Mouse (Mus musculus) liver, embryonic 13.5 days (tissue): Measurements from ENCODE around the gene Dtl. TPM values are rescaled to one million over a fixed set of nuclear protein-coding genes. Genes with fewer than 3 reads are reported as not detected.
"Not testable (repeated sequence)": the region's sequence is repeated elsewhere in the genome, so short reads cannot be mapped to it uniquely, and the experiment has no call there.

Experiments used
- ATAC-seq: fragments of 200-750 bp; cut with Nextera tagmentation; 2 replicates; pipeline ENCODE4 v1.8.0; 2017; ENCODE audit warnings: low read depth, mild to moderate bottlenecking, moderate number of reproducible peaks, moderate library complexity
- DNase-seq: peaks from one replicate; pipeline ENCODE4 v3.0.0; 2022
- H3K27ac ChIP-seq: fragments of 300-500 bp; sonication (generic); 2 replicates; pipeline ENCODE4 v1.5.1; 2015; ENCODE audit warnings: moderate library complexity, mild to moderate bottlenecking, inconsistent platforms
- H3K27me3 ChIP-seq: fragments of 300-500 bp; sonication (generic); 2 replicates; pipeline ENCODE4 v1.6.1; 2015; ENCODE audit warnings: mild to moderate bottlenecking, inconsistent platforms
- H3K36me3 ChIP-seq: fragments of 300-500 bp; sonication (generic); 2 replicates; pipeline ENCODE4 v1.6.1; 2015; ENCODE audit warnings: mild to moderate bottlenecking, inconsistent platforms
- H3K4me1 ChIP-seq: fragments of 300-500 bp; sonication (generic); replicated peaks from 2 replicates; pipeline ENCODE4 v1.6.1; 2015; ENCODE audit warnings: inconsistent platforms
- H3K4me2 ChIP-seq: fragments of 300-500 bp; sonication (generic); 2 replicates; pipeline ENCODE4 v1.6.1; 2015; ENCODE audit warnings: inconsistent platforms, mild to moderate bottlenecking, moderate library complexity
- H3K4me3 ChIP-seq: fragments of 300-500 bp; sonication (generic); replicated peaks from 2 replicates; pipeline ENCODE4 v1.5.1; 2015; ENCODE audit warnings: mild to moderate bottlenecking, inconsistent platforms
- H3K9ac ChIP-seq: fragments of 300-500 bp; sonication (generic); 2 replicates; pipeline ENCODE4 v1.6.1; 2015; ENCODE audit warnings: mild to moderate bottlenecking, inconsistent platforms
- H3K9me3 ChIP-seq: fragments of 300-500 bp; sonication (generic); replicated peaks from 2 replicates; pipeline ENCODE4 v1.6.1; 2016; ENCODE audit warnings: inconsistent platforms
- WGBS: fragments of 180-500 bp; shearing (Covaris S2); methylation state at CpG from one replicate; pipeline ENCODE4 v1.1.7; 2015; ENCODE audit not compliant: insufficient replicate concordance; 5-methylcytosine and 5-hydroxymethylcytosine counted together
- polyA plus RNA-seq: library from polyadenylated mRNA; unstranded; fragments of >200 nt; fragmentation: Nextera tagmentation; extraction: Ambion mirVana; gene quantifications from 2 replicates; pipeline ENCODE4 v1.2.1, GENCODE M21; 2015

Gene Dtl
- polyA plus RNA-seq, 1 experiment from 2014 or later = 36.6 TPM

- Histone ChIP-seq H3K9ac (no peak overlapping the region), H3K27me3 (no peaks in the 10 kb centered on the region), H3K9me3 (no peaks in the 10 kb centered on the region), H3K27ac (no peak overlapping the region; the same call in 1 of the 2 replicates), H3K4me2 (no peak overlapping the region), H3K4me3 (no peak overlapping the region), H3K4me1 (peaks cover 46% of the 10 kb centered on the region), H3K36me3 (no peaks in the 10 kb centered on the region)
- WGBS = 64% methylated on average over 4 of the region's 4 CpGs
- ATAC-seq (no peak), DNase-seq (no peak)
Measured at GRCm38 (mm10) chr1:191519329-191520066, 55.8 kb downstream of the Dtl start.

GRCm38 (mm10) chr1:191518911-191519310 lies 56.4 kb downstream of the Dtl start:
- H3K27ac ChIP-seq = no peak overlapping the region
- WGBS = 75% methylated on average over 4 of the region's 4 CpGs
- H3K27me3 ChIP-seq = no peaks in the 10 kb centered on the region
- H3K4me2 ChIP-seq = no peak overlapping the region
- H3K9ac ChIP-seq = no peak overlapping the region
- ATAC-seq (no peak), DNase-seq (no peak)
- no peaks in the 10 kb centered on the region for H3K9me3 ChIP-seq
- no peak overlapping the region for H3K4me3 ChIP-seq
- H3K4me1 ChIP-seq = peaks cover 46% of the 10 kb centered on the region
- H3K36me3 ChIP-seq = no peaks in the 10 kb centered on the region

DNA sequence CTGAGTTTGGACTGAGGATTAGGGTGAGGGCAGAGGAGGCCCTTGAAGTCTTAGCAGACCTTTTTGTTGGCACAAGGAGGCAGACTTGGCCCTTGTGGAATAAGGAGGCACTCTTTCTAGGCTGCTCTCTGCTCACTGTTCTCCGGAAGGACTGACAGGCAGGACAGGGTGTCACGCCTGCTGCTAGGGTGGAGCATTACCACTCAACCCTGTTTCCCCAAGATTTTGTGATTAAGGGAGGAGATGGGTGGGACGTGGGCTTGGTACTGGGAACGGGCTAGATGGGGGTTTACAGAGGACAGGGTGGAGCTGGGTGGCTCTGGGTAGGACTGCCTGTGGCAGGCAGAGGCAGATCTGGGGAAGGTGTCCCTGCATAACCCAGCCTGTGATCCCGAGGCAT lies 57.4 kb downstream of the Dtl start:
- no peak overlapping the region for H3K9ac ChIP-seq
- DNase-seq = no peak
- no peaks in the 10 kb centered on the region for H3K9me3 ChIP-seq
- 30% methylated on average over 5 of the region's 5 CpGs for WGBS
- peak; percentile 90 for ATAC-seq
- H3K27ac ChIP-seq = no peak overlapping the region
- no peak overlapping the region for H3K4me3 ChIP-seq
- H3K36me3 ChIP-seq = no peaks in the 10 kb centered on the region
- no peaks in the 10 kb centered on the region for H3K27me3 ChIP-seq
- peaks cover 46% of the 10 kb centered on the region for H3K4me1 ChIP-seq
- H3K4me2 ChIP-seq = no peak overlapping the region

GRCm38 (mm10) chr1:191517056-191517455 lies 58.3 kb downstream of the Dtl start:
- no peak overlapping the region for H3K27ac ChIP-seq
- 79% methylated on average over 3 of the region's 3 CpGs for WGBS
- no peak for DNase-seq

GRCm38 (mm10) chr1:191516351-191516750 lies 59.0 kb downstream of the Dtl start:
- H3K9ac ChIP-seq, H3K4me3 ChIP-seq, H3K4me2 ChIP-seq, ATAC-seq, H3K36me3 ChIP-seq, H3K27me3 ChIP-seq, H3K9me3 ChIP-seq, H3K27ac ChIP-seq, DNase-seq: not testable (repeated sequence)
- 78% methylated on average over 2 of the region's 2 CpGs for WGBS
- peaks cover 42% of the 10 kb centered on the region for H3K4me1 ChIP-seq

More at GRCm38 (mm10) chr1:191517056-191517455, 58.3 kb downstream of the Dtl start:
- Histone ChIP-seq H3K9ac (no peak overlapping the region), H3K27me3 (no peaks in the 10 kb centered on the region), H3K4me2 (no peak overlapping the region), H3K4me1 (peaks cover 46% of the 10 kb centered on the region), H3K9me3 (no peaks in the 10 kb centered on the region), H3K4me3 (no peak overlapping the region), H3K36me3 (no peaks in the 10 kb centered on the region)
- ATAC-seq = no peak

GRCm38 (mm10) chr1:191513195-191513594 lies 62.1 kb downstream of the Dtl start:
- no peak overlapping the region for H3K27ac ChIP-seq
- H3K4me1 ChIP-seq = peaks cover 13% of the 10 kb centered on the region
- DNase-seq = no peak
- H3K9me3 ChIP-seq = no peaks in the 10 kb centered on the region
- no peak overlapping the region for H3K4me3 ChIP-seq
- no peak overlapping the region for H3K9ac ChIP-seq
- WGBS = 70% methylated on average over 4 of the region's 4 CpGs
- no peak for ATAC-seq
- H3K4me2 ChIP-seq = no peak overlapping the region
- no peaks in the 10 kb centered on the region for H3K36me3 ChIP-seq
- H3K27me3 ChIP-seq = no peaks in the 10 kb centered on the region

DNA sequence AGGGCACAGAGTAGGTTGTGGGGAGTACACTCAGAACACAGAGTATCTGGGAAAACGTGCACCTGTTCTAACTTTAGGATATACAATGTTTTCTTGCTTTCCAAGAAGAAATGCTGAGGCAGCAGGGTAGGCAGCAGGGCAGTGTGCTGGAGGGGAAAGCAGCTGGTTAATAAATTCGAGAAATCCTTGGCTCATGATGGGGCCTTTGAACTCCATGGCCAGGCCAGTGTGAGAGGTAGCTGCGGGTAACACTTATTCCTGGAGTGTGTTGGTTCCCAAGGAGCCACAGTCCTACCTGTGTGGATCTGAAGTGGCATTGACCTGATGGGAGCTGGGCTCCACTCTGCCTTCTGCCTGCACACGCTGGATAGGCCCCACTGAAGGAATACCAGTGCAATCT lies 63.0 kb downstream of the Dtl start:
- DNase-seq (no peak), ATAC-seq (no peak)
- H3K4me2 ChIP-seq = no peak overlapping the region
- no peak overlapping the region for H3K4me3 ChIP-seq
- no peak overlapping the region for H3K27ac ChIP-seq
- H3K36me3 ChIP-seq = no peaks in the 10 kb centered on the region
- H3K9ac ChIP-seq = no peak overlapping the region
- H3K9me3 ChIP-seq = no peaks in the 10 kb centered on the region
- peaks cover 5% of the 10 kb centered on the region for H3K4me1 ChIP-seq
- no peaks in the 10 kb centered on the region for H3K27me3 ChIP-seq
- WGBS = 69% methylated on average over 4 of the region's 4 CpGs

GRCm38 (mm10) chr1:191511503-191511902 lies 63.8 kb downstream of the Dtl start:
- Histone ChIP-seq H3K27me3 (no peaks in the 10 kb centered on the region), H3K4me1 (no peaks in the 10 kb centered on the region), H3K9me3 (no peaks in the 10 kb centered on the region), H3K4me3 (no peak overlapping the region), H3K27ac (no peak overlapping the region), H3K4me2 (no peak overlapping the region), H3K36me3 (no peaks in the 10 kb centered on the region), H3K9ac (no peak overlapping the region)
- DNase-seq = no peak
- 73% methylated on average over 8 of the region's 8 CpGs for WGBS
- no peak for ATAC-seq

DNA sequence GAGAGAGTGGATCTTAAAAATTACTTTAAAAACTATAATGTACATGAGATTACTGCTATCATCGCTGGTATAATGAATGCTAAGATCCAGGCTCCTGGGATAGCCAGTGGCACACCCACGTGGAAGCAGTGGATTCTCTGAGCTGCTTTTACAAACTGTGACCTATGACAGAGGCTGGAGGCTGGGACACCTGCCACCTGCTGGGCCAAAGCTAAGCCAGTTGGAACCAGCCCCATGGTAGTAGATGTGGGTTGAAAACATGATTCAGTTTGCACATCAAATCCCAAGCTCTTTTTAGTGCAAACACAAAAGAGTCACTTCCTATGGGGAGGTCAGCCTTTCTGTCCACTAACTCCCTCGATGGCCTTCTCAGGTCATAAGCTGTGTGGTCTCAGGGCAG lies 65.5 kb downstream of the Dtl start:
- H3K27me3 ChIP-seq = no peaks in the 10 kb centered on the region
- no peaks in the 10 kb centered on the region for H3K9me3 ChIP-seq
- H3K9ac ChIP-seq = no peak overlapping the region
- no peak for DNase-seq
- WGBS = 60% methylated on average over 3 of the region's 3 CpGs
- H3K4me1 ChIP-seq = no peaks in the 10 kb centered on the region
- H3K4me2 ChIP-seq = no peak overlapping the region
- H3K36me3 ChIP-seq = no peaks in the 10 kb centered on the region
- H3K27ac ChIP-seq = no peak overlapping the region
- H3K4me3 ChIP-seq = no peak overlapping the region
- ATAC-seq = no peak

GRCm38 (mm10) chr1:191509131-191509530 lies 66.2 kb downstream of the Dtl start:
- H3K4me1 ChIP-seq = no peaks in the 10 kb centered on the region
- H3K9me3 ChIP-seq = no peaks in the 10 kb centered on the region
- H3K27ac ChIP-seq = no peak overlapping the region
- no peaks in the 10 kb centered on the region for H3K36me3 ChIP-seq
- H3K9ac ChIP-seq = no peak overlapping the region
- H3K4me2 ChIP-seq = no peak overlapping the region
- ATAC-seq (no peak), DNase-seq (no peak)
- no peaks in the 10 kb centered on the region for H3K27me3 ChIP-seq
- H3K4me3 ChIP-seq = no peak overlapping the region
- 70% methylated on average over 6 of the region's 6 CpGs for WGBS

- no peak for DNase-seq
- Histone ChIP-seq H3K36me3 (no peaks in the 10 kb centered on the region), H3K9ac (no peak overlapping the region), H3K4me2 (no peak overlapping the region), H3K27me3 (no peaks in the 10 kb centered on the region), H3K4me1 (no peaks in the 10 kb centered on the region), H3K4me3 (no peak overlapping the region), H3K27ac (no peak overlapping the region), H3K9me3 (no peaks in the 10 kb centered on the region)
- ATAC-seq = no peak
- 29% methylated on average over 1 of the region's 1 CpGs for WGBS
Measured at GRCm38 (mm10) chr1:191506791-191507190, 68.6 kb downstream of the Dtl start.

- H3K27ac ChIP-seq = no peak overlapping the region
- no peaks in the 10 kb centered on the region for H3K36me3 ChIP-seq
- no peaks in the 10 kb centered on the region for H3K27me3 ChIP-seq
- H3K4me3 ChIP-seq = no peak overlapping the region
- H3K9ac ChIP-seq = no peak overlapping the region
- H3K4me1 ChIP-seq = peaks cover 11% of the 10 kb centered on the region
- WGBS = 82% methylated on average over 6 of the region's 6 CpGs
- DNase-seq (no peak), ATAC-seq (no peak)
- H3K4me2 ChIP-seq = no peak overlapping the region
- H3K9me3 ChIP-seq = no peaks in the 10 kb centered on the region
Measured at GRCm38 (mm10) chr1:191499666-191500065, 75.7 kb downstream of the Dtl start.
